Comparison of ENCODE assay signal across 15 mouse cellular contexts in genomic region chr4:139582346-139582745, GRCm38 (mm10). TPM values are rescaled to one million over a fixed set of nuclear protein-coding genes. Genes with fewer than 3 reads are reported as not detected.
DNase-seq lines count a peak whose midpoint lies in the region; ATAC-seq lines count a peak whose summit lies in the region.
"Had no signal": no experiment of that assay in that cellular context is flagged by ENCODE, and none has a peak within 500 bp of the region (broad histone marks: within the 10 kb centered on the region; RNA-seq: fewer than 3 reads in every experiment).

No protein-coding gene starts in this region.

- no peaks in the 10 kb centered on the region for H3K36me3 ChIP-seq in hindbrain, embryonic 10.5 days
- no peaks in the 10 kb centered on the region for H3K36me3 ChIP-seq in hindbrain, embryonic 14.5 days (replicated peaks; ENCODE audit: control insufficient read depth, insufficient read depth)
- no peaks in the 10 kb centered on the region for H3K36me3 ChIP-seq in liver, embryonic 12.5 days
- H3K36me3 ChIP-seq: forebrain, embryonic 15.5 days; limb, embryonic 13.5 days had no signal

- WGBS in hindbrain, embryonic 10.5 days: 82% methylated on average over 6 of the region's 6 CpGs
- WGBS in hindbrain, embryonic 14.5 days: 75% methylated on average over 6 of the region's 6 CpGs
- WGBS in liver, embryonic 12.5 days (ENCODE audit: insufficient replicate concordance): 52% methylated on average over 6 of the region's 6 CpGs

- H3K27me3 ChIP-seq in hindbrain, embryonic 10.5 days (ENCODE audit: insufficient read depth, poor library complexity, severe bottlenecking): 0 out of 2 replicates have a peak, but pooled peaks cover 2% of the 10 kb centered on the region
- no peaks in the 10 kb centered on the region for H3K27me3 ChIP-seq in hindbrain, embryonic 14.5 days (ENCODE audit: control insufficient read depth, insufficient read depth, low read length)
- peaks cover 40% of the 10 kb centered on the region for H3K27me3 ChIP-seq in liver, embryonic 12.5 days (replicated peaks)
- H3K27me3 ChIP-seq: forebrain, embryonic 15.5 days; limb, embryonic 13.5 days had no signal

- ATAC-seq in hindbrain, embryonic 14.5 days (ENCODE audit: low FRiP score): no peak
- no peak for ATAC-seq in liver, embryonic 12.5 days
- ATAC-seq: forebrain, embryonic 15.5 days had no signal

- H3K4me2 ChIP-seq in hindbrain, embryonic 14.5 days (replicated peaks): no peak overlapping the region
- 0 out of 2 replicates have a peak overlapping the region, but pooled peaks have one; percentile 50 for H3K4me2 ChIP-seq in liver, embryonic 12.5 days
- H3K4me2 ChIP-seq: forebrain, embryonic 15.5 days had no signal

- no peaks in the 10 kb centered on the region for H3K9me3 ChIP-seq in hindbrain, embryonic 10.5 days
- no peaks in the 10 kb centered on the region for H3K9me3 ChIP-seq in hindbrain, embryonic 14.5 days (ENCODE audit: control insufficient read depth, low read length)
- H3K9me3 ChIP-seq in liver, embryonic 12.5 days (replicated peaks): no peaks in the 10 kb centered on the region
- H3K9me3 ChIP-seq: forebrain, embryonic 15.5 days; limb, embryonic 13.5 days had no signal

- H3K27ac ChIP-seq in hindbrain, embryonic 10.5 days: peak overlapping the region; percentile 92
- no peak overlapping the region for H3K27ac ChIP-seq in hindbrain, embryonic 14.5 days
- no peak overlapping the region for H3K27ac ChIP-seq in liver, embryonic 12.5 days

- peaks cover 94% of the 10 kb centered on the region for H3K4me1 ChIP-seq in hindbrain, embryonic 10.5 days (replicated peaks)
- H3K4me1 ChIP-seq in hindbrain, embryonic 14.5 days (replicated peaks; ENCODE audit: control insufficient read depth, insufficient read depth, low read length): peaks cover 30% of the 10 kb centered on the region
- H3K4me1 ChIP-seq in liver, embryonic 12.5 days: peaks cover 66% of the 10 kb centered on the region

- no peak overlapping the region for H3K9ac ChIP-seq in hindbrain, embryonic 14.5 days
- H3K9ac ChIP-seq in liver, embryonic 12.5 days: no peak overlapping the region
- H3K9ac ChIP-seq: forebrain, embryonic 15.5 days had no signal

- H3K4me3 ChIP-seq in hindbrain, embryonic 10.5 days: no peak overlapping the region
- H3K4me3 ChIP-seq in hindbrain, embryonic 14.5 days (replicated peaks; ENCODE audit: low read length): no peak overlapping the region
- H3K4me3 ChIP-seq in liver, embryonic 12.5 days: no peak overlapping the region
- H3K4me3 ChIP-seq: forebrain, embryonic 15.5 days; limb, embryonic 13.5 days had no signal

- DNase-seq in adrenal gland, adult 18-20 months (ENCODE audit: low spot score in 2 of 2): peak; percentile 2 to 20
- DNase-seq in adrenal gland, postnatal 4 days (ENCODE audit: low spot score in 2 of 2): no peak
- DNase-seq in hindbrain, embryonic 10.5 days (ENCODE audit: low spot score): no peak
- DNase-seq in hindbrain, embryonic 14.5 days (ENCODE audit: low spot score): no peak
- DNase-seq in cerebellum, adult 9-11 months: peak; percentile 54
- no peak for DNase-seq in thymus, postnatal 36 days
- no peak for DNase-seq in right cerebral cortex, postnatal 14 days

RNA-seq across cellular contexts. Expression of gene Gm21969, which starts 20.6 kb away (rescaled TPM):
- not detected for total RNA-seq in adrenal gland, adult 18-20 months (2021)
- total RNA-seq in adrenal gland, postnatal 4 days (2021): not detected
- polyA plus RNA-seq in hindbrain, embryonic 10.5 days (2016; fragmentation: Nextera tagmentation; extraction: Ambion mirVana): not detected in 2 replicates
- polyA plus RNA-seq in hindbrain, embryonic 14.5 days (2014; fragmentation: Nextera tagmentation; extraction: Ambion mirVana): 0.07 TPM in 1 of 2 replicates, not detected in the other
- polyA plus RNA-seq in liver, embryonic 12.5 days (2016; fragmentation: Nextera tagmentation; extraction: Ambion mirVana): not detected in 2 replicates
- total RNA-seq: adrenal gland, postnatal 25 days; heart, adult 18-20 months; MEL had no signal
- polyA plus RNA-seq: forebrain, embryonic 15.5 days; large intestine, adult 2 months; limb, embryonic 13.5 days; midbrain, embryonic 14.5 days had no signal

RNA-seq across cellular contexts. Expression of gene Aldh4a1, which starts 40.3 kb away (rescaled TPM):
- total RNA-seq in adrenal gland, adult 18-20 months (2021): 100 to 1,000 TPM in 1 of 2 experiments, 10 to 100 TPM in 1; 65.2 to 141 TPM
- total RNA-seq in adrenal gland, postnatal 4 days (2021): 10 to 100 TPM; 41.8 to 43.4 TPM
- polyA plus RNA-seq in hindbrain, embryonic 10.5 days (2016; fragmentation: Nextera tagmentation; extraction: Ambion mirVana): 22.5 and 26.3 TPM in 2 replicates
- polyA plus RNA-seq in hindbrain, embryonic 14.5 days (2014; fragmentation: Nextera tagmentation; extraction: Ambion mirVana): 18.1 and 18.8 TPM in 2 replicates
- polyA plus RNA-seq in liver, embryonic 12.5 days (2016; fragmentation: Nextera tagmentation; extraction: Ambion mirVana): 49.4 and 52.0 TPM in 2 replicates

RNA-seq across cellular contexts. Expression of gene Iffo2, which starts 52.0 kb away (rescaled TPM):
- 10 to 100 TPM; 13.0 to 13.5 TPM for total RNA-seq in adrenal gland, adult 18-20 months (2021)
- 10 to 100 TPM; 17.6 to 17.8 TPM for total RNA-seq in adrenal gland, postnatal 4 days (2021)
- 3.6 and 4.6 TPM in 2 replicates for polyA plus RNA-seq in hindbrain, embryonic 10.5 days (2016; fragmentation: Nextera tagmentation; extraction: Ambion mirVana)
- polyA plus RNA-seq in hindbrain, embryonic 14.5 days (2014; fragmentation: Nextera tagmentation; extraction: Ambion mirVana): 5.6 and 6.0 TPM in 2 replicates
- polyA plus RNA-seq in liver, embryonic 12.5 days (2016; fragmentation: Nextera tagmentation; extraction: Ambion mirVana): 1.8 and 2.3 TPM in 2 replicates

Comparison
In these comparisons a context has a peak if more than half of its experiments do, and no peak if none do; other contexts are left out.
1. DNase-seq: peak in adrenal gland, adult 18-20 months (2 of 2) and cerebellum, adult 9-11 months (single experiment); none in adrenal gland, postnatal 4 days (0 of 2), hindbrain, embryonic 10.5 days (single experiment), hindbrain, embryonic 14.5 days (single experiment), thymus, postnatal 36 days (0 of 2) and right cerebral cortex, postnatal 14 days (single experiment).